Mouse (Mus musculus) gastrocnemius, postnatal 25 days (tissue): Measurements from ENCODE around the gene Sel1l3. TPM values are rescaled to one million over a fixed set of nuclear protein-coding genes. Genes with fewer than 3 reads are reported as not detected.

Experiments
- DNase-seq: peaks from one replicate; pipeline ENCODE4 v3.0.0; 2022
- long read RNA-seq, 2 experiments: library from polyadenylated mRNA; stranded (forward); transcript quantifications; one replicate each; pipeline ENCODE4 v2.0.0; 2021
- total RNA-seq, 2 experiments: library from RNA; stranded (reverse); gene quantifications; 1 replicate in 1 of 2; 2 replicates in 1 of 2; pipeline ENCODE4 v1.2.3; 2021

Sel1l3 gene
- total RNA-seq = 10 to 100 TPM; 71.7 to 90.2 TPM
- long read RNA-seq, experiment 1, full-length matches to known transcripts = 18 of 49 reads
- long read RNA-seq, experiment 1, partial matches to known transcripts = 22 of 49 reads
- long read RNA-seq, experiment 1, other reads (novel, unspliced or antisense) = 9 of 49 reads
- long read RNA-seq, experiment 2, full-length matches to known transcripts = 30 of 68 reads
- long read RNA-seq, experiment 2, partial matches to known transcripts = 30 of 68 reads
- long read RNA-seq, experiment 2, other reads (novel, unspliced or antisense) = 8 of 68 reads

DNA sequence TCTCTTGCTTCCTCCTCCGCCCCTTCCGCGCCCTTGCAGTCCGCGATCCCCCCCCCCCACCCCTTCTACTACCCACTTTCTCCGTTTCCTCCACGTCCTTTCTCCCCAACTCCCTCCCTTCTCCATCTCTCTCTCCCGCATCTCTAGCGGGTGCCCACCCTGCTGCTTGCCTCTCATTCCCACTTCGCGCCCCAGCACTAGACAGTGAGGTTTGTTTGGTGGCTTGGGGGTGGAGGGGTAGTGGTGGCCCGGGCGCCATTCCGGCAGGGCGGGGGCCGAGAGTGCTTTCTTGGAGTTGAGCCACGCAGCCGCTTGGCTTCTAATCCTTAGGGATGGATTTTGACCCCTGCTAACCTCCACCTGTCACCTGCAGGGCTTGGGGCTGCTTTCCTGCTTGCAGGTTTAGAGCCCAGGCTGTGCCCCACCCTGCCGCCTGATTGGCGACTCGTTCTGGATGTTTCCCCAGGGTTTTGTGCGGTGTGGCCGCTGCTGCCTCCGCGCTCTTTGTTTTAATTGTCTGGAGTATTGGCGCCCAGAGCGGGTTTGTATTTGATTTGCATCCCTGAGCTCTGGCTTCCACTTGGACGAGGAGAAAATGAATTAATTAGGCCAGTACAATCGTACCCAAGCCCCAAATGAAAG, at the start of gene Sel1l3:
Sel1l3 (minus strand) TSS at position 217 of the 642 bp plus-strand sequence.
- DNase-seq = peak; percentile 27

DNA sequence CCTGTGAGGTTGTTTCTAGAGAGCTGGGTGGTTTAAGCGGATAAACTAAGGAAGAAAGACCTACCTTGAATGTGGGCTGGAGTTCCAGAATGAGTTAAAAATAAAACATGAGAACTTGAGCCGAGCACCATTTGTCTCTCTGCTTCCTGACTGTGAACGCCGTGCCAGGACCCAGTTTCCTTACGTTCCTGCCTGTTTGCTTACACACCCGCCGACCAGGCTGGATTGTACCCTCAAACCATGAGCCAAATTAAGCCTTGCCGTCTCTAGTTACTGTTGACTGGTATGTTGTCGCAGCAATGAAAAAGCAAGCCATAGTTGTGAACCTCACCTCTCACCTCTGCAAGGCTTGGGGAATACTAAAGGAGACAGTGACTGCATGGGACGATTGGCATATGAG, 48.3 kb upstream of the Sel1l3 start:
- peak; percentile 49 for DNase-seq

DNA sequence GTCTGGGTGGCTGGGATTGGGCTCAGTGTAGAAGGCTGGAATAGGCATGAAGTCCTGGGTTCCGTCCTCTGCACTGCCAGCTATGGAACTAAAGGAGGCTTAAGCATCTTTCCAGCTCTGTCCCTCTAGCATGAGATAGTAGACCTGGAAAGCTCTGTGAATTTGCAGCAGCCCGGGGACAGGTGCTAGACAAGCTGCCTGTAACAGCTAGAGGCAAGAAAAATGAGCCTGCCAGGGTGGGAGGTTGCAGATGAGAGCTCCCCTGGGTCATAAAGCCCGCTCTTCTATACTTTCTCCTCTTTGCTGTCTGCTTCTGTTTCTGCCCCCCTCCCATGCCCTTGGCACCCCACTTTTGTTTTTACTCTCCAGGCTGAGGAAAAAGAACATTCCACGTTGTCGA, 46.2 kb upstream of the Sel1l3 start:
- DNase-seq = peak; percentile 32

DNA sequence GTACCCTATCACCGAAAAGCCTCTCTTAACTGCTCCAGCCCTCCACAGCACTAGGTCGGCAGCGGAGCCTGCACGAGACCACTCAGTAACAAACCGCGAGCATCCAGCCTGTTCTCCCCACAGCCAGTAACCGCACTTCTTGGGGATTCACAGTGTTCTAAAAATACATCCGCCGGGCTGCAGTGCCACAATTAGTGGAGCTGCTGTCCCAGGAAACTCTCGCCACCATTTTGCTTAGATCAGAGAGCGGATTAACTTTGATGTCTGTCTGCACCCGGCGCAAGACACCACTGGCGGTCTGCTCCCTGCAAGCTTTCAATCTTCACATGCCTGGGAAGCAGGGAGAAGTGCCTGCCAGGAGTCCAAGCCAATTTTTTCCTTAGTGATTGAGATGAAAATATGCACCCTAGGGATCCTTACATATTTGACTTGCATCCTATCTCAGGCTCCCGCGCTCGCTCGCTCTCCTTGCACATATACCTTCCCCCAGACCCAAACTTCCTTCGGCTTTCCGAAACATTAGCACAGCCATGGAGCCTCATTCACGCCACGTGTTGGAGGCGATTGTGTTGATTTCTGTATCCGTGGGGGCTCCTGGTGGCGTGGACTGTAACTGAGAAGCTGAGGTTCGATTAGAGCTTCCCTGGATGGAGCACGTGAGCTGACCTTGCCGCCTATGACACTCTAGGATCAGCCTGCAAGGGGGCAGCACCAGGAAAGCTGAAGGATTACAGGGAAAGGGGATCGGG, 44.5 kb upstream of the Sel1l3 start:
- DNase-seq = no peak

DNA sequence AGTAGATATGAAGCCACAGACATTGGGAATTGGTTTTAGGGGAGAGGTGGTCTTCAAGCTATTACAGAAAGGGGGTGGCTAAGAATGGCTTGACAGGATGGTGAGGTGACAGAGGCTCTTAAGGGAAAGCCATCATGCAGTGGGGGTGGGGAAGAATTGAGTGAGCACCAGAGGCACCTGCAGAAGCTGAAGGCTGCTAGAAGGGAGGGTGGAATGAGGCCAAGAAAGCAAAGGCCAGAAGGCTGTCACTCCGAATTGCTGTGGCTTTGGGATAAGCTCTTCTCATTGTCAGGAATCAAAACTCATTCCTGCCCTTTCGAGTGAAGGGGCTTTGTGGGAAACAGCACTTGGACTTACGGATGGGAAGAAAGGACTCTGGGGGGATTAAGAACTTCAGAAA, 41.1 kb upstream of the Sel1l3 start:
- no peak for DNase-seq

DNA sequence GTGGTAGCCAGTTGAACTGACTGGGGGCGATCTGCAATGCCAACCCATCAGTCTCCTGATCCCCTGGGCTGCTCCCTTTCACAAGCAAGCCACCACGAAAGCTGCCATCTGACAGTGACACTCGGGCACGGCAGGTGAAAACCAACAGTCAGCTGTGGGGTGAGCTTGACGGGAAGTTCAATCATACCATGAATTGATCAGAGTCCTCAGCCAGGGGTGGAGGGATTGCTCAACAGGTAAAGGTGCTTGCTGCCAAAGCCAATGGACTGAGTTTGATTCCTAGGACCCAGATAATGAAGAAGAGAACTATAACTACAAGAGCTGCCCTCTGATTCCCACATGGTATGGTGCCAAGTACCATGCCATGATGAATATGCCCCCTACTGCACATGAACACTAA, 40.4 kb upstream of the Sel1l3 start:
- DNase-seq = no peak

DNA sequence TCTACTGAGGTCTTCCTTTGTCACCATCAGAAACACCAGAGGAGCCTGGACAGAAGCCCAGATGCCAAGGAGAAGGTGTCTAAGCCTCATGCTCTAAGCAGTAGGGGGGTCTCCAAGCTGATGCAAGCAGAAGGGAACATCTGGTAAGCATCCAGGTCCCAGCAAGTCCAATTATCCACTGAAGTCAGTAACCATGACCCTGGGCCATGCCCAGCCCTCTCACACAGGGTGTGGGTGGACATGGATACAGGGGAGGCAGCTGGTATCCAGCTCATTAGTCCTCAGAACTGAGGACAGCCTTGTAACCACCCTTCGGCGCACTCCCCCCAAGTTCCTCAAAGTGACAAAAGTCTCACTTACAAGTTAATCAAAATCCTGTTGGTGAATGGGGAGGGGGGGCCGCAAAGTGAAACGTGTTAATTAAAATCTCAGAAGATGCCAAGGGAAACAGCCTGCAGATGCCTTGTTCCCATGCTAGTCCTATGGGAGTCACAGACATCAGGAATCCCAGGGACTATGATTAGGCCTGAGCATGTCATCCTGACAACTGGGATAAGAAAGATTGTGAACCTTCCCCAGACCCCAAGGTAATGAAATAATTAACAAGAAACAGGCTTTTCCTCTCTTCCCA, 35.8 kb upstream of the Sel1l3 start:
- no peak for DNase-seq

DNA sequence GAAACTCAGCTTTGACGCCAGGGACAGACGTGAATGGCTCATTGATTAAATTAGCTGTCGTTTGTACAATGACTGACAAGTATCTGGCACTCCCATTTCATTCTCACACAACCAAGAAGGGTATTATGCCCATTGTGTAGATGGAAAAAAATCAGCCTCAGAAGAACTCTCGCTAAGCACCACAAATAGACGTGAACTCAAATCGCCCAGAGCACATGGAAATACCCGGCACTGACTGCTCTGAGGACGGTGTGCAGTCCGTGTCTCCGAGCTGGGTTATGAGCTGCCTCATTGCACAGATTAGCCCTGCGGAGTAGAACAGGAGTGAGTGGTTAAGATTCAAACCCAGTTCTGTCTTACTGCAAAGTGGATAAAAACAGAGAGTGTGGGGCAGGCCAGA, 34.8 kb upstream of the Sel1l3 start:
- DNase-seq = no peak

DNA sequence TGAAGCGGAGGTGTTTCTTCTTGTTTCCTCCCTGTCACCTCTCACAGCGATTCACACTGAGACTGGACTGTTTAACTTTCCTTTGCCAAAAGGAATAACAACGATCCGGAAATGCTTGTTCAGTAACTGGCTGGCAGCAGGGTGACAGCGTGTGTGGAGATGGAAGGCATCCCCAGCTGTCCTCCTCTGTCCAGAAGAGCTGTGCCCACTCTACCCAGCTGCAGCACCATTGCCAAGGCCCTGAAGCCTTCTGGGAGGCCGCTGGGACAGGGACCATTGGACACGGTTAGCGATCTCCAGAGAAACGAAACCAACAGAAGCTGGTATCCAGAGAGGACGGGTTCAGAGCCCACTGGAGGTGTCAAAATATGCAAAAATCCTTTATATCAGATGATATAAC, 30.2 kb upstream of the Sel1l3 start:
- peak; percentile 22 for DNase-seq

DNA sequence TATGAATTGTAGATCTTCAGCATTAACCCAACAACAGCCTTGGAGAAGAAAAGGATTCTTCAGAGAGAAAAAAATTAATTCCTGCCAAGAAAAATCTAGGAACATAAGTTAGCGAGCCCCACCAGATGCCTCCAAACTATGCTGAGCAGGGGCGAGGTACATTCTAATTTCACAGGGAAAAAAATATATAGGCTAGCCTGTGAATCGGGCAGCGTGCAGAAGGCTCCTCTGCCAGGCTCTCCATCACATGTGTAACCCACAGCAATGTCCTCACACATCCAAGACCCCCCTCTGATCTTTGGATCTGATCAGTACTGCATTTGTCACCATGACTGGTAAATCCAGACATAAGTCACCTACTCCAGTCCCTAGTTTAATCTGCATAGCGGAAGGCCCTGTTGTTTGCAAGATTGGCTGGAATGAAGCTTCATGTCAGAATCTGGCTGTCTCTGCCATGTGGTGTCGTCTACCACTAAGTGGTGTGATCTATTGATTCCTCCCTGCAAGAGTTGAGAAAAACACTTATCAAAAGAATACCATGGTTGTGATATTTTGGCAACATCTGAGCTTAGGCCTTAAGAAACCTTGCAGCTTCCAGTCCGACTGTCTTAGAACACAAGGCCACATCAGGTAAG, 29.3 kb upstream of the Sel1l3 start:
- no peak for DNase-seq

DNA sequence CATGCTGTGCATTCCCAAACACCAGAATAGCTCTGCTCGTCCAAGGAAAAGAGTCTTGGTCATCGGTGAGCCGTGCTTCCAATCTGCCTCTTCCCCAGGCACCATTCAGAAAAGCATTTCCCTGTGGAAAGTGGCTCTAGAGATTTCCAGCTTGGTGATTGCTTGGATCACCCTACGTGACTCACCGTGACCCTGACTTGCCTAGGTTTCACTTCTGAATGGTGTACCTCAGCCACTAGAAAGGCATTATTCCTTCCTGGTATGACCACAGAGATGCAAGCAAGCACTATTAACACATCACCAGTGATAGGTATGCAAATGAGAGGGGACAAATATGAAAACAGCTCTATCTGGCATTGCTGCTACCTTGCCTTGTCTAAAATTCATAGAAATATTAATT, 28.2 kb upstream of the Sel1l3 start:
- DNase-seq = no peak

DNA sequence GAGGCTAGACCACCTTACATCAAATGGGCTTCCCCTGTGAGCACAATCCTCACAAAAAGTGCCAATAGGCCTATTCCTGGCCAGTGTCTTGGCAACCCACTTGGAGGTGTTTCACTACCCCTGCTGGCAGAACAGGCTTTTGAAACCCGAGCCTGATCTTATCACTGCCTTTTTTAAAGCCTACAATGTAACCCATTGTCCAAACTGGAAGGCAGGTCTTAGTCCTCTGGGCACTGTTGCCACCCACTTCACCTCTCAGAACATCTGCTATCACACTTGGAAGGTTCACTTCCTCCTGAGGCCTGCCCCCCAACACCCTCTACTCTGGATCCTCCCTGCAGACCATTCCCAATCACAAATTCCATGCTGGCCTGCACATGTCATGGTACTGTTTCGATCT, 27.4 kb upstream of the Sel1l3 start:
- no peak for DNase-seq

DNA sequence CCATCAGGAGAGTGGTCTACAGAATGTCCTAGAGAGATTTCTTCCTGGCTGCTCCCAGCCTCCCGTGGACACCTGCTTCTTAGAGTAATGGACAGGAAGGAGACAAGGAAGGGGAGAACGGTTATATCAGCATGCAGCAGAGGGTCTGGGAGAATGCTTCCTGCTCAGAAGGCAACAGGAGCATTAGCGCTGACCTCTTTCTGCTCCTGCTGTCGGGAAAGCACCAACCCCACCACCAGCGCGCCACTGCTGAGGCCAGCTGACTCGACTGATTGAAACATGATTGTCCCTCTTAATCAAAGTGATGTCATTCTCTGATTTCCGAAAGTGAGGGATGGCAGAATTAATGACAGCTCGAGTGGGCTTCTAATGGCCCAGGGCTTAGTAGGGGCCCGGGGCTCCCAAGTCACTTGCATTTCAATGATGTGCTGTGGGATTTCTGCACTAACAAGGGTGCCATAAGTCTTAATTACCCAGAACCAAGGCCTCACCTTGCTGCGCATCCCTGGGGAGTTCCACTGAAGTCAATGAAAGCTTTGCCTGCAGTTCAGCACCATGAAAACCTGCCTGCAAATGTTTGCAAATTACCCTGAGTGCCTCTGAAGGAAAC, 26.2 kb upstream of the Sel1l3 start:
- no peak for DNase-seq

DNA sequence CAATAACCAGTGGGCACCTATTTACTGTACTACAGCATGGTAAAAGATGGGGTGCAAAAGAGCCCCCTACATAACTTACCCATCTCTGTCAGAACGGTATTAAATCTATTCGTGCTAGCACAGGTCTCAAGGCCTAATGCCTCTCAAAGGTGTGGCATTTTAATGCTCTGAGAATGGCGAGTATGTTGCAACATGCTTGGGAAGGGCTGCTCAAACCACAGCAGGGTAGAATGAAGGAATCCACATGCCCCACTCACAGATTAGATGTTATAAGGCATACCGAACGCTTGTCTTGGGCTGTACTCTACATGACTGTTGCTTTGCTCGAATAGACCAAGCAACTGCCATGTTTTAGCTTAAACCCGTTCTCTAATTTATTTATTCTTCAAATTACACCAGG, 25.5 kb upstream of the Sel1l3 start:
- DNase-seq = no peak

DNA sequence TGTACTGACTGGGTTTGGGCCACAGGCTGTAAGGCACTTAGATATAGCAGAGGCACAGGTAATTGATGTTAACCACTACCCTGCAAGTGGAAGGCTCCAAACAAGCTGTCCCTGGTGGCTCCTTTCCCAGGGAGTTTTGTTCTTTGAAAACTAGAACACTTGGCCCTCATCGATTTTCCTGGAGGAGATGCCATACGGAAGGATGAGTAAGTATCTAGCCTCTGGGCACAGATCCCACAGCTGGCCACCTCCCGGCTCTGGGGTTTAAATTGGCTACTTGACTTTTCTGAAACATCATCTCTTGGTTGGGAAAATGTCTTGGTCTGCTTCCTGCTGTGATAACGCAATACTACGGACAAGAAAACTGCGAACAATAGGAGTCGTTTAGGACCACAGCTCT, 25.0 kb upstream of the Sel1l3 start:
- DNase-seq = peak; percentile 36

DNA sequence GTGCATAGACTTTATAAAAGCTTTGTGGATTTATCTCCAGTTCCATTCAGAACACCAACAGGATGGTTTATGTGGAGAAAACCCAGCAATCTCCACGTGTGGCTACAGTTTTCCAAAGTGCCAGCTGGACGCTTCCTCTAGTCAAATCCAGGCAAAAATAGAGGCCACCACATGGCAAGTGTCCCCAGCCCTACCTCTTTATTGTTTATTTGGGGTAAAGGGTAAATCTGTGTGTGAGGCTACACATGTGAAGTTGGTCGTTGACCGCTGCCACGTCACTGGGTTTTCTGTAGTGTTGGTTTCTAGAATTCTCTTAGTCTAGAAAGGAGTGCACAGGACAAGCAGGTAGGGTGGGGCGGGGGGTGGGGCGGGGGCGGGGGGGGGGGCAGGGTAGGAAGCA, 23.0 kb upstream of the Sel1l3 start:
- no peak for DNase-seq

DNA sequence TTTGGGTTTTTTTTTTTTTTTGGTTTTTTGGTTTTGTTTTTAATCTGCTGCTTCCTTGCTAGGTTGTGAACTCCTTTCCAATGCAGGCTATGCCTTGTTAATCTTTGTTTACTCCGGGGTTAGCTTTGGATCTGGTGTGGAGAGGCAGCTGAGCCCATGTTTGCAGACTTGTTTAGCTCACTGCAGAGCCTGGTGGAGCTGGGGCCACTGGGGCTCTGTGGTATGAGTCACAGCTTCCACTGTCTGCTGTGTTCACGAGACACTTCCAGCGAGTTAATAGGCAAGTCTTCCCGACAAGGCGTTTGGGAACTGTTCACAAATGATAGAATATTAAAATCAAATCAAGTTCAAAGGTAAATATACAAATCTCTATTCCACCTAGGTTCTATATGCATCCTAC, 22.4 kb upstream of the Sel1l3 start:
- DNase-seq = peak; percentile 18

DNA sequence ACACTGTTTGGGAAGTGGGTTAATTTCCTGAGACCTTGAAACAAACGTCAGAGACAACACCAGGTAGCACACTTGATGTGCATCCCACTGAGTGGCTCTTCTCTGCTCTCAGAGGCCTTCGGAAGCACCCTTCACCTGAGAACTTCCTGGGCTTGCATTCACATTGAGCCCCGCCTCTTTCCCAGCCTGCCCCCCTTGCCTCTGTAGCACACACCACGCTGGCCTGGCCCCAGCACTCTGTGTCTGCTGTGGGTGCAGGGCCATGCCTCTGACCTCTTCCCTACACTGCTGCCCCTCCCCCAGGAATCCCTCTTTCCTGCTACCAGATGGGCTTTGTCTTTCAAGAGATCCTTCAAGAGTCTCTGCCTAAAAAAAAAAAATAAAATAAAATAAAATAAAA, 21.8 kb upstream of the Sel1l3 start:
- no peak for DNase-seq

DNA sequence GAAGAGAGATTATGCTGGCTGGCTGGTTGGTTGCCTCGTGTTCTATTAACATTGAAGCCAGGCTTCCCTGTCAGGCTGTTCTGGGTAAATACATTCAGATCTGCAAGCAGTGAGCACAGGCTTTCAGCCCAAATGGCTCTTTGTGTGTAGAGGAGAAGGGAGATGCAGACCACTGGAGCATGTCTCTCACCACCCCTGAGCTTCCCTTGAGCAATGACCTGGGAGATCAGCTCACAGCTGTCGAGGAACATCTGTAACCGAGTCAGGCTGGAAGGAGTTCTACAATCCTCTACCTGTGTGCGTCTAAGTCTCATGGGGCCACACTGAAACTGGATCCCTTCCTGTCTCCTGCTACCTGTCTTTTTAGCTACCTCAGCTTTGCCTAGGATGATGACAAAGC, 16.8 kb upstream of the Sel1l3 start:
- DNase-seq = no peak

DNA sequence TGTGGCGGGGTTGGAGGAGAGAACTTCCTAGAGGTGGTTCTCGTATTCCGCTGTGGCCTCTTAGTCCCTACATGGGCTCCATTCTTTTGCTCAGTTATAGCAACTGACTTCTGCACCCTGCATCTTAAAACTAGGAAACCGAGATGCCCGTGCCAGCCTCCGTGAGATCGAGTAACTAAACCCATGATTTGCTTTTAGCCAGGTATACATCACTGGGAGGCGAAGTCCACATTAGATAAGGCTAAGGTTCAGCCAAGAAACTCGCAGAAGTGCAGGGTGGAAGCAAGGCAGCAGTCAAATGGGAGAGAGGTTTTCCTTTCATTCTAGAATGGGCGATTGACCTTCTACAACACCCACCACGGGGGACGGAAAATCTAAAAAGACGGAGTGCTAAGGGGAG, 11.7 kb upstream of the Sel1l3 start:
- DNase-seq = no peak

DNA sequence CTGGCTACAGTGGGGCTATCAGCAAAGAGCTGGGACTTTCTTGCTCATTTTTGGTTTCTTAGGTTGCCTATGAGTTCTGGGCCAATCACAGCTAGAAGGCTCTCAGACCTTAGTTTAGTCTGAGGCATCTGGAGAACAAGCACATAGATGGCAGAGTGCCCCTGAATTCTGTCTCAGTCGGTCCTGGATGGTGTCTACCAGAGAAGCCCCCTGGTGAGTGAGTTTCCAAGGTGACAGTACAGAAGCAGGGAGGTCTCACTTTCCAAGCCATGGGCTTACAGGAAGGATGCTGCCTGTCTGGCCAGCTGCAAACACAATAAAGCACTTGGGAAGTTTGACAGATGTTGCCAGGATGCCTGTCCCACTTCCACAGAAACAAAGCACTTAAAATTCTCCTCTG, 1.1 kb upstream of the Sel1l3 start:
- no peak for DNase-seq

DNA sequence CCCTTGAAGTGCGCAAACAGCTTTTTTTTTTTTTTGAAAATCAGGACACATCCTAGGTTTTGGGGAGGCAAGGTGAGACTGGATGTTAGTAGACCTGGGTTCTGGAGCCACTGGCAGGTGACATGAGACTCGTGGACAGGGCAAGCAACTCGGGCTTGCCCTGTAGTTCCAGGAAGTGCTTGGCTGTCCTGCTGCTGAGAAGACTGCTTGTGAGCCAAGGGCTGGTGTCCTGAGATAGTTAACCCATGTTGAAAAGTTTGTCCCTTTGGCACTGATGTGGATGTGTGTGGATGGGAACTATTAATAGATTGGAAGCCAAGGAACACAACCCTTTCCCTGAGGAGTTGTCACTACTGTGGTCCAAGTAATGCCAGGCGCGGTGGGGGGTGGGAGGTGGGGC, 635 bp upstream of the Sel1l3 start:
- peak; percentile 66 for DNase-seq
